Mouse (Mus musculus) NIH3T3 (cell line): ENCODE data around the gene Clhc1.
"Not testable (repeated sequence)": the region's sequence is repeated elsewhere in the genome, so short reads cannot be mapped to it uniquely, and the experiment has no call there.

ENCODE experiments used
- DNase-seq: peaks from one replicate; pipeline ENCODE4 v3.0.0-alpha.2; 2012; ENCODE audit warnings: low read depth

The Clhc1 gene

DNA sequence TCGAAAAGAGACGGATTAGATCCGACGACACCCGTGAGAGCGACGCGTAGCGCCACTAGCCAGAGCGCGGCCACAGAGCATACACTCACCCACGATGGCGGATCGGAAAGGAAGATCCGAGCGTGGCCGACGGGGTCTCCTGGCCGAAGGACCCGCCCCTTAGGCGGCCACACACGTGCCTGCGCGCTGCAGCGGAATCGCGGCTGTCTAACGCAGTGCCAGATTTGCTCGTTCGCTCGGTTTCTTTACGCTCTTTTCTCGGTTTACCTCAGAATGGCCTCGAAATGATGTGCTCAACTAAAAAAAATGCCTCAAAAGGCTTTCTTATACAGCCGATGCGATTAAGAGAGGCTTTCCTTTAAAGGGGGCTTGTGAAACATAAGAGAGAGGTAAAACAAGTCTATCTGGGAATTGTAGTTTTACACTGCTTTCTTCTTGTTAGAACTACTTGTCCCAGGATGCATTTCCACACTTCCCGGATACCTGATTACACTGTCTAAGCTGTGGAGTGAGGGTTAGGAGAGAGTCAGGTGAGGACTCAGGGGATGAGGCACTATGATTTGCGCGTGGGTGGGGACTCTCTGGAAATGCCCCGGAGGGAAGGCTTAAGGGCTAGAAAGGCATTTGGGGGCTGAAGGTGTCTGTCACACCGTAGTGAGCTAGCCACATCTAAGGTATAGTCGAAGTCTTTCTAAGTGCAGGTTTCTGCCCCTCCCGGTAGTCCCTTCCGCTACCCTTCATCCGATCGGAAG lies at the start of gene Clhc1, which contains the start of gene Rps27a:
Gene Clhc1, plus strand, starts transcription at position 199 of the 752 bp plus-strand sequence.
Gene Rps27a, minus strand, starts transcription at position 358 of the 752 bp plus-strand sequence.
- peak; percentile 95 for DNase-seq

- no peak for DNase-seq
These were observed 43.5 kb upstream of the Clhc1 start for GRCm38 (mm10) chr11:29503948-29504893.

GRCm38 (mm10) chr11:29504899-29505625 lies 42.7 kb upstream of the Clhc1 start:
- DNase-seq = no peak

- no peak for DNase-seq
These were observed 38.3 kb upstream of the Clhc1 start for GRCm38 (mm10) chr11:29509421-29509820.

DNA sequence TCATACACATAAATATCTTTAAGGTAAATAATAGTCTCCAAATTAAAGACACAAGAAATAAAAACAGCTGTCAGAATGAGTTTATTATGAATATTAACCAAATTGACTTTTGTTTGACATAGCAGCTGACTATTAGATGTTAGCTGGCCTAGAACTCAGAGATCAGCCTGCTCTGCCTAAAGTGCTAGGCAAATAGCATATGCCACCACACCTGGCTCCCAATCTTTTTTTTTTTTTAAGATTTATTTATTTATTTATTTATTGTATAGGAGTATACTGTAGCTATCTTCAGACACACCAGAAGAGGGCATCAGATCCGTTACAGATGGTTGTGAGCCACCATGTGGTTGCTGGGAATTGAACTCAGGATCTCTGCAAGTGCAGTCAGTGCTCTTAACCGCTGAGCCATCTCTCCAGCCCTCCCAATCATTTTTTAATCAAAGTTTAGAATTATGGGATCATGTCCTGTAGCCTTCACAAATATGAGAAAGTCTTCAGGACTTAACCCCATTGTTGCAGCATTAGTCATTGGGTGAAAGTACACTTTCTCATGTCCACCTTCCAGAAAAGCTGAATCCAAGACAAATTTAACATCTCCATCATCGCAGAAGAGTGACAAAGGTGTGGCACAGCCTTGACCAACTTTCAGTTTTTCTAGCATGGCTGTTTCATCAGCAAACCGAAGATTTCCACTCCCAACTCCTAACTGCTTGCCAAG lies 34.8 kb upstream of the Clhc1 start:
- no peak for DNase-seq

DNA sequence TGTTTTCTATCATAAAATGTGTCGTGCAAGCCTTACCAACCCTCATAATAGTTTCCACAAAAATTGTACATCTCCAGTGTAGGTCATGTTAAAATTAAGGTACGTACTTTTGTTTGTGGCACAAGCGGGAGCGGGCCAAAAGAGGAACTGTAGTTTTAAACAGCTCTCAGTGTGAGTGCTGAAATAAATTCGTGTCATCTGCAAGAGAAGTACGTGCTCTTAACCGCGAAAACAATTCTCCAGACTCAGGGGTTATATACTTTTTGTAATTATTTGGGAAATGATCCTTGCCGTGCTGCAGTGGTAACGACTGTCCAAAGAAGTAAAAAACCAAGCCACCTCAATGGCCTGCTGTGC lies 33.4 kb upstream of the Clhc1 start:
- no peak for DNase-seq

- peak; percentile 69 for DNase-seq
These were observed 32.9 kb upstream of the Clhc1 start, which contains the start of gene Prorsd1 for GRCm38 (mm10) chr11:29514682-29515412. Prorsd1 (minus strand) TSS chr11:29515033.

DNA sequence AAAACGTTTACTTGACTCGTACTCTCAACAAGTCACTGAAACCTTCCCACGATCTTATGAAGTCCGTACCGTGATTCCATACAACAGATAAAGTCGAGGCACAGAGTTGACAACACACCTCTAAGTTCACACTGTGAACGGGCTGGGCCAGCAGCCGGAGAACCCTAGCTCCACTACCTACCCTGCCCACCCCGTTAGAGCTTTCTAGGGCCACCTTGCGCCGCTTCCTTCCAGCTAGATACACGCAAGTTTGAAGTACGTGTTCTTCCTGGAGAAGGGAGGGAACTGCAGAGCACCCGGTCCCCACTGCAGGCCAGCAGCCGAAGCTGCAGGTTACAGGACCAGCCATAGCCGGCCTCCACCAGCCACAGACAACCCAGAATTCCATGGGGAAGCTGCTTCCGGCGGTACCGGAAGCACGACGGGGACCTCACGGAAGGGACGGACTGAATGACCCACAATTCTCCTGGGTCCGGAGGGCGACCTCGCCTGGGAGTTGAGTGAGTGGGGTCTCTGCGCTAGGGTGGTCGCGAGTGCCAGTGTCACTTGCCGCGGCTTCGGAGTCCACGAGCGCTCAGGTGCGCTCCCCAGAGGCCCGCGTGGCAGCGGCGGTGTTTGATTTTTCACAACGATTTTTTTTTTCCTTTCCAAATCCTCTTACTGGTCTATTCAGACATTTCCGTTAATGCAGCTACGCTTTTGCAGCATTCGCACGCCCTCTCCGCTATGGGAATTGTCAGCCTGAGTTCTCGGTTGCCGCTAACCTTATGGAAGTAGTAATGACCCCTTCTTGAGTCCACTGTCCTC lies 21.6 kb upstream of the Clhc1 start, which contains the start of gene Mtif2:
Gene Mtif2, plus strand, starts transcription at position 421 of the 807 bp plus-strand sequence.
- DNase-seq = peak; percentile 90

GRCm38 (mm10) chr11:29538201-29538600 lies 9.5 kb upstream of the Clhc1 start:
- DNase-seq = no peak

DNA sequence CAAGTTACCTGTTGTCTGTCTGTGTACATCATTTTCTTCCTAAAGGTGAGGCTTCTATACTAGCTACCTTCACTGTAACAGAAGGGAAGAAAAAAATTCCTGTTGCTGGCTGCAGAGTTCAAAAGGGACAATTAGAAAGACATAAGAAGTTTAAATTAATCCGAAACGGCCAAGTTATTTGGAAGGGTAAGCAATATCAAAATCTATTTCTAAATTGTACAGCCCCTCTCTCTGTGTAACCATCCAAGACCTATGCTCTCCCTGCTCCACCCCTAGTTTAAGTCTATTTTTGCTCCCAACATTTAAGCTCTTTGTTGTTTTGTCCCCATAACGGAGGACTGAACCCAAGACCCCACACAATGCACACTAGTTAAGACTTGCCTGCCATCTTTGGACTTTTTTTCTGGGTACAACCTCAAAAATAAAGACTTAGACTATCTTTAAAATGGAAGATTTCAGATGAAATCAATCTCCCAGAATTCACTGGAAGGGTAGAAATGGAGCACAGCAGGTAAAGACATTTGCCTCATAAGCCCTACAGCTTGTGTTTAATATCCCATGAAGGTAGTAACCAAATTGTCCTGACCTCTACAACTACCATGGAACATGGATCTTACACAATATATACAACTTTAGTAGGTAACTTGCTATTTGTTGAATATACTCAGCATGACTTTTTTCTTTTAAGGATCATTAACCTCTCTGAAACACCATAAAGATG lies 3.4 kb upstream of the Clhc1 start:
- no peak for DNase-seq

DNA sequence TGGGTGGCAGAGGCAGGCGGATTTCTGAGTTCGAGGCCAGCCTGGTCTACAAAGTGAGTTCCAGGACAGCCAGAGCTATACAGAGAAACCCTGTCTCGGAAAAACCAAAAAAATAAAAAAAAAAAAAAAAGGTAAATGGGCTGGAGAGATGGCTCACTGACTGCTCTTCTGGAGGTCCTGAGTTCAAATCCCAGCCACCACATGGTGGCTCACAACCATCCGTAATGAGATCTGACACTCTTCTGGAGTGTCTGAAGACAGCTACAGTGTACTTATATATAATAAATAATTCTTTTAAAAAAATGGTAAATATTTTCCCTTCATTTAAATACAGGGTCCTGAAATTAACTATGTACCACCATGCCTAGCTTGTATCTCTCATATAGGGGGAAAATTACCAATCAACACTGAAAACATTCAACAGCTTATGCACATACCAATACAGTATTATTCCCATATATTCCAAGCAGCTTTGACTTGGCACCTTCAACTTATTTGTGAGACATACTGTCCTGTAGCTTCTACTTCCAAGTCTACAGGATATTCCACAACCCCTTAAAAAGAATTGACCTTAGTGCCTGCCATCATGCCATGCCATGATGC lies 2.5 kb upstream of the Clhc1 start:
- DNase-seq = not testable (repeated sequence)

- DNase-seq = peak; percentile 6
These were observed 1.5 kb upstream of the Clhc1 start for GRCm38 (mm10) chr11:29546297-29546696.

DNA sequence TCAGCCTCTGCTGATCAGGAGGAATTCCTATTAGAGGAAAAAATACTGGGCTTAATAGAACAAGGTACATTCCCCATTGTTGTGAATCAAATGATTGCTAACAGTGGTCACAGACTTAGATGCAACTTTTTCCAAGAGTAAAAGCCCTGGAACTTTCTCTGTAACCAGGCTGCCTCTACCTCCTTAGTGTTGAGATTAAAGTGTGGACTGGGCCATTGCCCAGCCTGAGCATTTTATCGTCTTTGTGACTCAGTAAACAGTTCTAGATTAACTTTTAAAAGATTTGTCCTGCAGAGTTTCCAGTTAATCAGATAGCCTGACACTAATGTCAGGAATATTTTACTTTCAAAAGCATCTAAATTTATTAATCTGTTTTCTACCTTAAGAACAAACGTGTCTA lies 988 bp upstream of the Clhc1 start:
- peak; percentile 30 for DNase-seq

DNA sequence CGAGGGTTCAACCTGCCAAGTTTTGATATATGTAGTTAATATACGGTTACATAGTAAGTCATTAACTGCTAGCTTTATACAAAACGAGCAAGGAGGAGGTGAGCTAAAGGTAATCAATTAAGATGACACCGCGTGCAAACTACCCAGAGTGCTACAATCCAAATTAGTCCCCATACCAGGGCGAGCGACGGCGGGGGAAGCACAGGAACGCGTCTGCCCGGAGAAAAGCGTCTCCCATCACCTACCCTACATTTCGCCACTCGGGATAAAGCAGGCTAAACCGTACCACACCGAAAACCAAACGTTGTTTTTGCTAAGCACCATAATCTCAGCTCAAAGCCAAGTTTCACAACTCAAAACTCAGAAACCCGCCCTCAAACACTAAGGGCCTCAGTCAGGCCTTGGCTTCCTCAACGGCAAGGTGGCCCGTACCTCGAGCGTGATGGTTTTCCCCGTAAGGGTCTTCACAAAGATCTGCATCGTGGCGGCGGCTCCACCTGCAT lies 450 bp upstream of the Clhc1 start:
- DNase-seq = no peak

DNA sequence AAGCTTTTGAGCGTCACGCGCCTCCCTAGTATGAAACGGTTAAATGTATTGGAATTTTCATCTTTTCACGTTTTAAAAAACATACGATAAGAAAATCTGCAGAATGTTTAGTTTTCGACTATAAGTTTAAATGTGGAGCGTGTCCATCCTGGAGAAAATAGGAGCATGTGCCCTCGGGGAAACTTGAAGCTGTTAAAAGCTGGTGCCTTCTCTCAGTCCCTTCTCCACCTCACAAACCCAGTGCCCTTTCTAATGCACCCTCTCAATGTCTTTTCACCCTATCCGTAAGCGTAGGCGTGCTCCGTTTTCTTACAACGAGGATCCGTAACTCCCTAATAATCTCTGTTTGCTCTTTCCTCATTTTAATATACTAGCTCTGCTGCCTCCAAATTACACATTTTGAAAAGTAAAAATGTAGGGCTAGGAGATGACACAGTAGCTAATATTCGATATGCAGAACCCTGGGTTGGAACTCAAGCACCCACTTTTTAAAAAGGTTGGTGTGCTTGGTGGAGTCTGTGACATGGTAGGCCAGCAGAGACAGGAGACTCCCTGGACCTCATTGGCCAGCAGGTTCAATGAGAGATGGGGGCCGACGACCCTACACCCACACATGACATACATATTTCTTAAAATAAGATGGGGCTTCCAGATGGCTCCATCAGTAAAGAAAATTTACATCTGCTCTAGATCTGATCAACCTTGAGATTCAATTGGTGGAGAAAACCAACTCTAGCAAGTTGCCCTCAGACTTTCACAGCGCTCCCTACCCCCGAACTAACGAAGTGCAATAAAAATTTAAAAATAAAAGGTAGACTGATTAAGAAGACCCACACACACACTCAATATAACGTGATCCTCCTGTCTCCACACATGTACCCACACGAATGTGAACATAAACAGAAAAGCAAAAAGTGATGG lies 1.0 kb downstream of the Clhc1 start:
- DNase-seq = no peak

GRCm38 (mm10) chr11:29549425-29549778 lies 1.7 kb downstream of the Clhc1 start:
- no peak for DNase-seq

DNA sequence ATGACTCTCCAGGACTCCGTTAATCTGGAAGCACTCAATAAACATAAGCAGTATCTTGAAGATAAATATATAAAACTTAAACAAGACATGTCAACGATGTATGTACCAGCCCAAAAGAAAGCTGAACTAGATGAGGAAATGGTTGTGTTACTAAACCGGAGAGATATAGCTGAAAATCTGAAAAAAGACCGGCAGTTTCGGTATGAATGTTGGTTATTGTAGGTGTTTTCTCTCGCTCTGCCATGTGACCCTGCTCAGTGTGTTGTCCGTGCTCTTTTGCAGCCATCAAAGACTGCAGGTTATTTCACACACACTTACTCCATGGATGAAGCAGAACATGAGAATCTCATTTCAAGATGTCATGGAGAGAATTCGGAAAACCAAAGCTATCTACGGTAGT lies 12.7 kb downstream of the Clhc1 start:
- no peak for DNase-seq

GRCm38 (mm10) chr11:29560990-29561389 lies 13.2 kb downstream of the Clhc1 start:
- no peak for DNase-seq
